Mouse (Mus musculus): ENCODE results near the gene Cops2. TPM values are rescaled to one million over a fixed set of nuclear protein-coding genes. Genes with fewer than 3 reads are reported as not detected.
A peak's percentile ranks its signal among the peaks of the same experiment; 100 is the strongest.

Gene Cops2
- polyA plus RNA-seq, 1 experiment from 2014 or later, result 71.4 TPM

- Histone ChIP-seq H3K4me2 (ENCODE audit: low read depth, low read length) (peak overlapping the region; percentile 71), H3K4me3 (ENCODE audit: low read depth, low read length) (peak overlapping the region; percentile 80), H3K27ac (ENCODE audit: low read depth, low read length) (peak overlapping the region; percentile 76), H3K36me3 (ENCODE audit: control insufficient read depth, insufficient read depth, low read length) (no peaks in the 10 kb centered on the region), H3K9me3 (ENCODE audit: control insufficient read depth, low read length) (no peaks in the 10 kb centered on the region), H3K4me1 (ENCODE audit: control insufficient read depth, insufficient read depth, low read length) (peaks cover 13% of the 10 kb centered on the region), H3K9ac (replicated peaks; ENCODE audit: low read depth, low read length) (peak overlapping the region; percentile 94), H3K27me3 (ENCODE audit: control insufficient read depth, insufficient read depth, low read length) (no peaks in the 10 kb centered on the region)
- ATAC-seq (ENCODE audit: low read depth), result no peak; the same call in 1 of the 2 replicates
- WGBS, result 3% methylated on average over 44 of the region's 44 CpGs
Measured at GRCm38 (mm10) chr2:125781978-125782718, 76.8 kb downstream of the Cops2 start.

DNA sequence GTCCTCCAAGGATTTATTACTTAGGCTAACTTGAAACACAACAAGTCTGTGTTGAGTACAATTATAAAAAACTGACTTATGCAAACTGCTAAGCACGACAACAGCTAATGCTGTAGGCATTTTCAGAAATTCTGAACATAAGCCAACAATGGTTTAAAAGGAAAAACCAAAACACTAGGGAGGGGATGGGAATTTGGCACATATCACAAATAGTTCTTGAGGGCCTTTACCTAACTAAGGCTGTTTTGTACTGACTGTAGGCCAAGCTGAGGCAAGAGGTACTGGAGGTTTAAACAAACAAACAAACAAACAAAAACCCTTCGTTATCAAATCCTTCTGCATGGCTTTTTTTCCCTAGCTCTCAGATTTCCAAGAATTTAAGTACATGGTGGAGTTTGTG lies 77.9 kb downstream of the Cops2 start:
- ATAC-seq (ENCODE audit: low read depth), result no peak
- Histone ChIP-seq H3K4me2 (ENCODE audit: low read depth, low read length) (peak overlapping the region; percentile 71; the same call in 1 of the 2 replicates), H3K4me3 (ENCODE audit: low read depth, low read length) (no peak overlapping the region; the same call in 1 of the 2 replicates), H3K27me3 (ENCODE audit: control insufficient read depth, insufficient read depth, low read length) (no peaks in the 10 kb centered on the region), H3K9ac (replicated peaks; ENCODE audit: low read depth, low read length) (no peak overlapping the region), H3K36me3 (ENCODE audit: control insufficient read depth, insufficient read depth, low read length) (no peaks in the 10 kb centered on the region), H3K9me3 (ENCODE audit: control insufficient read depth, low read length) (no peaks in the 10 kb centered on the region), H3K27ac (ENCODE audit: low read depth, low read length) (no peak overlapping the region), H3K4me1 (ENCODE audit: control insufficient read depth, insufficient read depth, low read length) (peaks cover 13% of the 10 kb centered on the region)
- WGBS, result 86% methylated on average over 2 of the region's 2 CpGs

Other genes with a start within 250 kb of the Cops2 start
- 3.0 and 3.1 TPM in 2 replicates for gene Cep152, start 234.0 kb downstream of the Cops2 start, polyA plus RNA-seq (2014; fragmentation: Nextera tagmentation; extraction: Ambion mirVana)
- gene Eid1, start 186.0 kb downstream of the Cops2 start, polyA plus RNA-seq (2014; fragmentation: Nextera tagmentation; extraction: Ambion mirVana), result 524 and 526 TPM in 2 replicates
- 3.1 and 4.6 TPM in 2 replicates for gene Shc4, start 135.0 kb downstream of the Cops2 start, polyA plus RNA-seq (2014; fragmentation: Nextera tagmentation; extraction: Ambion mirVana)
- 42.1 and 45.3 TPM in 2 replicates for gene Secisbp2l, start 76.3 kb downstream of the Cops2 start, polyA plus RNA-seq (2014; fragmentation: Nextera tagmentation; extraction: Ambion mirVana)
- 30.7 and 33.4 TPM in 2 replicates for gene Galk2, start within 50 bp of the Cops2 start, polyA plus RNA-seq (2014; fragmentation: Nextera tagmentation; extraction: Ambion mirVana)
- 0.70 and 1.1 TPM in 2 replicates for gene Fgf7, start 175.5 kb upstream of the Cops2 start, polyA plus RNA-seq (2014; fragmentation: Nextera tagmentation; extraction: Ambion mirVana)